Mouse (Mus musculus) thymus, adult 2 months (tissue): ENCODE results near the gene Wfdc18.

Experiments used
- CTCF ChIP-seq: fragments of 200-500 bp; IDR thresholded peaks from 2 replicates; pipeline ENCODE4 v1.5.1; 2012; ENCODE audit warnings: mild to moderate bottlenecking, control low read depth, low read length, moderate library complexity, borderline replicate concordance; ENCODE audit not compliant: control insufficient read depth, poor library complexity, insufficient read depth; ENCODE audit errors: extremely low read depth
- POLR2A ChIP-seq: fragments of 200-500 bp; IDR thresholded peaks from 2 replicates; pipeline ENCODE4 v1.6.1; 2012; ENCODE audit warnings: mild to moderate bottlenecking, low read length, control low read depth, moderate library complexity; ENCODE audit not compliant: control insufficient read depth, poor library complexity, insufficient read depth; ENCODE audit errors: extremely low read depth

- no peak for TF ChIP-seq POLR2A
- TF ChIP-seq CTCF = no peak
Observed at GRCm38 (mm10) chr11:83728757-83729432, 20.1 kb downstream of the Wfdc18 start.
